Mouse (Mus musculus) right cerebral cortex, postnatal 10 days (tissue): ENCODE results near the gene Uqcr10.

ENCODE experiments used
- DNase-seq, 2 experiments: peaks; one replicate each; pipeline ENCODE4 v3.0.0; 2021; ENCODE audit warnings: low spot score in 2 of 2

Uqcr10 gene

DNA sequence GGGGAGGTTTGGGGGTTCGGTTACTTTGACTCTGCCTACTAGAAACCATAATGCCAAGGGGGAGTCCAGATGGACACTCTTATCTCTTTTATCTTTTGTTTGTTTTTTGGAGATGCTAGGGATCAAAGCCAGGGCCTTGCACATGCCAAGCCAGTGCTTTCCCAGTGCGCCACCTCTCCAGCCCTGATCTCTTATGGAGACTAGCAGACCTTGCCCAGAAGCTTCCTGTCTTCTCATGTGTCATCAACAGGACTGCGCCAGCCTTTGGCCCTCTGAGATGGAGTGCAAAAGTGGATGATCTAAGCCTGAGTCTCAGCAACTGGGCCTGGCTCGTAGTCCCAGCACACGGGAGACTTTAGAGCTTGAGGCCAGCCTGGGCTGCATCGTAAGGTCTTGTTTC, 28.4 kb downstream of the Uqcr10 start:
- no peak for DNase-seq

DNA sequence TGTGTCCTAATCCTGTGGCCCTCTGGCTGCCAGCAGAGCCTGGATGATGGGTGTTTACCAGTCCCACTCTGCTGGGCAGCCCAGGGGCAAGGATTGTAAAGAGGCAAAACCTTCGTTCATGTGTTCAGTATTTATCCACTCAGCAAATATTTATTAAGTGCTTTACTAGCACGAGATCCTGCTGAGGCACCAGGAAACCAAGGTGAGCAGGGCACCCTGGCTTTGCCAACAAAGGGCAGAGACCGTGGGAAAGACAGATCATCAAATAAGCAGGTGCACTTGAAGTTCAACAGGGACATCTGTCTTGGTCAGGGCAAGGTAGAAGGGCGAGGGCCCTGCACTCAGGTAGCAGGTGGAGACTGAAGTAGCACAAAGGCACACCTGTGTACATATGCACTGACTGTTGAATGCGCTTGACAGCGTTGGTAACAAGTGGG, 29.0 kb downstream of the Uqcr10 start:
- DNase-seq: no peak

DNA sequence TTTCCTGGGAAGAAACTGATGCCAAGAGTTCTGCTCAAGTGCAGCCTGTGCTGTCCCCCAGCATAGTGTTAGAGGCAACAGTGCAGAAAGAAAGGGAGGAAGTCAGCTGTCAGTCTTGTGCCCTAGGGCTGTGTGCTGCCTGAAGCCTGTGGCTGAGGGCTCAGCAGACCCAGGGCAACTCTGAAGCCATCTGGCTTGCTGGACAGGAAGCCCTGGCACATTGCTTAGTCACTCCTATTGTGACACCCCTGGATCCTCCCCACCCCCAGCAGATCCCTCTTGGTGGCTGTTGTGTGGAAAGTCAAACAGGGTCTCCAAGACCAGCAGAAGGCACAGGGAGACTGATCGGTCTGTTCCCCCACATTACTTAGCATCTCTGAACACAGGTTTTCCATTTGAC, 29.5 kb downstream of the Uqcr10 start:
- DNase-seq: no peak

DNA sequence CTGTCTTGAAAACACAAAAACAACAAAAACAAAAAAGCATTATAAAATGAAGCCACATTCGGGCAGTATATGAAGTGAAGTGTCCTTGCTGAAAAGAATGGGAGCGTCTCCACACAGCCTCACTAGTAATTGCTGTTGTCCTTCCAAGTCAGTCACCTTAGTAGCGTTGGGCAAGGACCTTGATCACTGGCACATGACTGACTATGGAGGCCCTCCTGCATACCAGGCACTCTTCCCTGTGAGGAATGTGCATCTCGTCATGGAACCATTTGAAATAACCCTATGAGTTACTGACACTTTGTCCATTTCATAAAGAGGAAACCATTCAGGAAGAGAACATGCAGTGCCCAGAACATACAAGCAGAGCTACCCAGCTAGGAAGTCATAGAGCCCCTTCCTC, 32.4 kb downstream of the Uqcr10 start:
- DNase-seq: no peak

DNA sequence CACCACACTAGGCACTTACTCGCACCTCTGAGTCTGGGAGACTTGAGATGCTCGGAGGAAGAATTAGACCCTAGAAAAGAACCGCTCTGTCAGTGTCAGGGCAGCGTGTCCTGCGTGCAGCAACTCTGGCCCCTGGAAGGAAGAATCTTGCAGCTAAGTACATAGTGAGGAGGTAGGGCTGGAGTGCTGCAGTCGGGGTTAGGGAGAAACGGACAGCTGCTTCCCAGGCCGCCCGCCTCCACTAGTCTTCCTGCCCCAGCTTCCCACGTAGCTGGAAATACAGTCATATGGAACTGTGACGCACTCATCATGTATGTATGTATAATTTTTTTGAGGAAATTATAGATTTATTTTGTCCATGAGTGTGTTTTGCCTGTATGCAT, 41.7 kb downstream of the Uqcr10 start:
- no peak for DNase-seq

DNA sequence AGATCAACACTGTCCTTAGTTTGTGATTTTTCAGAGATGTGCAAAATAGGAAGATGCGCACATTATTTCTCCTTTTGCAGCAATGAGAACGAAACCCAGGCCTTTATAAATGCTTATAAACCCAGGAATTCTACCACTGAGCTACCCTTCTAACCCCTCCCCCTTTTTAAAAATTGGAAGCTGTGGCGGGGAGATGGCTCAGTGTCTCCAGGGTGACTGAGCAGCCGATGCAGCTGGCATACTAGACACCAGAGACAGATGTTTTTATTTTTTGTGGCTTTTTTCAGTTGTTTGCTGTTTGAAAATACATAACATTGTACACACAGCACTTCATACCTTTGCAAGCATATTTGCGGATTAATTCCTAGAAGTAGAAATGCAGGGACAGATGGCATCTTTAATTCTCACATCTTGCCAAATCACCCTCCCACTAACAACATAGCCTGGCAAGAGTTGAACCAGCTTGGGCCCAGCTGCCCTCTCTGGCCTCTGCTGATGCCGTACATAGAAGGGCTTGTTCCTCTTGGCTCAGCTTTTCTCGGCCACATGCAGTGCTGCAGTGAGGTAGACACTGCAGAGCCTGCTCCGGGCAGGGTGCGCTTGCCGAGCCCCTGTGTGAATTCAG, 42.2 kb downstream of the Uqcr10 start:
- no peak for DNase-seq

DNA sequence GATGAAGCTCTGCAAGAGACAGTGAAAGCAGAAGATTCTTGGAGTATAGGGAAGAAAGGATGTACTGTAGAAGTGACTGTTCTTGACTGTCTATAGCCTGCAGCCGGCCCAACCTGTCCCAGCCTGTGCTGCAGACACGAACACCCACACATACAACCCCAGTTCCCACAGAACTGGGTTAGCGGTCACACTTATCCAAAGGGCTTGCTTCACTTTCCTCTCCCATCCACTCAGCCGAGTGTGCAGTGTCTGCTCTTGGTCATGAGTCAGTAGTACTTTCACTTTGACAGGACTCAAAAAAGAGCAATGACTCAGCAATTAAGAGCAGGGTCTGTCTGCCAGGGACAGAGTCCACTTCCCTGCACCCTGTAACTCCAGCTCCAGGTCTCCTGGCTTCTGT, 42.8 kb downstream of the Uqcr10 start:
- DNase-seq: no peak

DNA sequence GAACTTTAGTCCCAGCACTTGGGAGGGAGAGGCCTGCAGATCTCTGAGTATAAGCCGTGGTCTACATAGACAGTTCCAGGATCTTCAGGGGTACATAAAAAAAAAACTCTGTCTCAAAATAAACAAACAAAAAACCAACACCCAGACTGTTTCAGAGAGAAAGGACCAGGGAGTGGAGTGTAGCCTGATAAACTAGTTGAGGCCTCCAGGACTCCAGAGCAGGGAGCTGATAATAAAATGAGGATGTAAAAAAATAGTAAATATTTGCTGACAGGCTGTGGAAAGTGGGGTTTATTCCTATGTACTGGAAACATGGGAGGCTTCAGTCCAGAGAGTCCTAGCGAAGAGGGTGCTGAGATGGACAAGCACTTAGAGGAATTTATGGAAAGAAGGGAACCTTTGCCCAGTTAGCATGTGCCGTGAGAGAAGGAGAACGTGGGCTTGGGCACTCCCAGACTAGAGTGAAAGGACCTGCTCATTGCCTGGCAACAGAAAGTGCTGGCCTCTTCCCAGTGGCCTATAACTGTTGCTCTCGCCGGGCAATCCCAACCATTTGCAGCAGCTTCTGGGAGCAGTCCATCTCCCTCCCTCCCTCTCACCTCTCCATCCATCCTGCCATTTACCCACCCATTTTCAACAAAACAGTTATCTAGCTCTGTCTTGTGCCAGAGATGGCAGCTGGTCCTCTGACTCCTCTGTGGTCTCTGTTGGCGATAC, 43.7 kb downstream of the Uqcr10 start:
- DNase-seq: peak; percentile 40 to 53

DNA sequence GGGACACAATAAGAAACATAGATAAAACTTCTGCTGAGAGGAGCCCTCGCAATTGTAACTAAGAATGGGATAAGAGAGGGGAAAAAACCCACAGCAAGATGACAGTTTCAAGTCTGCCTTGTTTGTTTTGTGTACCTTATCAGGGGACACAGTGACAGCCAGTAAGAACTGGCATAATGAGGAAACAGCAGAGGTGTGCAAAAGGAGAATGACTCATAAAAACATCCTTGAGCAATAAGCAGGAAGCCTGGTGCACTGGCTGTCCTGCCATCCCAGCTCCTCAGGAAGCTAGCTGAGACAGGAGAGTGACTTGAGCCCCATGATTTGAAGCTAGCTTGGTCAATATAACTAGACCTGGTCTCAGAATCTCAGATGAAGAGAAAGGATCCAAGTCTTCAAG, 44.3 kb downstream of the Uqcr10 start:
- DNase-seq: no peak
